Mouse (Mus musculus) retina, postnatal 7 days (tissue): ENCODE results near the gene Fry.

Experiments
- DNase-seq: peaks from one replicate; pipeline ENCODE4 v3.0.0-alpha.2; 2012; ENCODE audit warnings: low read depth, low spot score

Gene Fry

GRCm38 (mm10) chr5:150518064-150518463 is 399.6 kb downstream of the Fry start, which contains the start of gene Zar1l:
Gene Zar1l, minus strand, starts transcription at chr5:150518164.
- no peak for DNase-seq

- no peak for DNase-seq
Observed at GRCm38 (mm10) chr5:150519551-150519950, 401.1 kb downstream of the Fry start.

DNA sequence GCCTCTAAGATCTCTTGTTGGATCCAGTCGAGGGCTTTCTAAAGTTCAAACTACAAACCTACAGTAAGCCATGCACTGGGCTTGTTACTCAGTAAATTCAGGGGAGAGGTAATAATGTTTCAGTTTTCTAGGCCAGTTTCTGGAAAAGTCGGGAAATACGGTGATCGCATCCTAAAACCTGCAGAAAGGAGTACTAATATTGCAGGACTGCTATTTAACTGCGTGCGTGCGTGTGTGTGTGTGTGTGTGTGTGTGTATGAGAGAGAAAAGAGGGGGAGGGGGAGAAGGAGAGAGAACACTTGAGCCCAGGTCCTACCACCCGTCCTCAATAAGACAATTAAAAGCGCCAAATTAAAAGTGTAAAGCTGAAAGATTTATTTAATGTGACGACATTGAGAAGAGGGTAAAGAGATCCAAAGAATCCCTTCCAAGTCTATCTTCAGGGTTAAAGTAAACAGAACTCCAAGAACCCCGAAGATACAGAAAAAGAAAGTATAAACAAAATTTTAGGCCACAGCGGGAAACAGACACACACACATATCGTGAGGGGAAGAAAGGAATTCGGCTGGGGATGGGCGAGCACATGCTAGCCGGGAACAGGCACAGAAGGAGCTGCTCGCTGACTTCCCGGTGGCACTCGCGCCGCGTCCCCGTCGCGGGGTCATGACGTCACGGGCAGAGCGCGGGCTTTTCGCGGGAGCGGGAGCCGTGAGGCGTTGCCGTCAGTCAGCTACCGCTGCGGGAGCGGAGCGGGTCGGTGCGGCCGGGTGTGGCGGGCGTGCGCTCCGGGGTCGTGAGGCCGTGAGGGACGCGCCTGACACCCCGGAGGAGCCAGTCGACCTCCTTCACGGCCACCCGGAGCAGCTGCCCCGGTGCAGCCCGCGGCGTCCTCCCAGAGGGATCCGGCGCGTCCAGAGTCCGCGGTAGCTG is 403.8 kb downstream of the Fry start, which contains the start of gene Brca2:
Gene Brca2 (plus strand): TSS at position 694 of the 930 bp plus-strand sequence.
- DNase-seq: peak; percentile 83

DNA sequence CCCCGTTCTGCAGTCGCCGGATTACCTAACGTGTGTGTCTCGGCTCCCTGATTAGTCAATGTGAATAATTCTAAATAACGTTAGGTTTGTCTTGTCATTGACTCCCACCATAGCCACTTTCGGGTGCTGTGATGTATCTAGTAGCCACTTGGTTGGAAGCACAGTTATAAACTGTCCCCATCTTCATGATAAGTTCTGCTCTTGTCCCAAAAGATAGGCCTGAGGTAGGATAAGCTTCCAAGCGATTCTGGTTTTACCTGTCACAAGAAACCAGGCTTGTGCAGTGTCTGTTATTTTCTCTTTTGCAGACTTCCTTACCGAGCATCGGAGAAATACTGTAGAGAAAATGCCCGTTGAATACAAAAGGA is 404.4 kb downstream of the Fry start:
- DNase-seq: no peak

GRCm38 (mm10) chr5:150525239-150525638 is 406.8 kb downstream of the Fry start:
- no peak for DNase-seq

- no peak for DNase-seq
Observed at GRCm38 (mm10) chr5:150541302-150541701, 422.9 kb downstream of the Fry start.

GRCm38 (mm10) chr5:150543184-150543583 is 424.7 kb downstream of the Fry start:
- no peak for DNase-seq
